Mouse (Mus musculus) forebrain, embryonic 12.5 days (tissue): ENCODE data around the gene Sema4d. TPM values are rescaled to one million over a fixed set of nuclear protein-coding genes. Genes with fewer than 3 reads are reported as not detected.
A peak's percentile ranks its signal among the peaks of the same experiment; 100 is the strongest.
"Not testable (repeated sequence)": the region's sequence is repeated elsewhere in the genome, so short reads cannot be mapped to it uniquely, and the experiment has no call there.

Experiments used
- ATAC-seq: fragments of 200-750 bp; cut with Nextera tagmentation; 2 replicates; pipeline ENCODE4 v1.8.0; 2017; ENCODE audit warnings: moderate TSS enrichment; ENCODE audit not compliant: low FRiP score
- H3K27ac ChIP-seq: fragments of 300-500 bp; sonication (generic); 2 replicates; pipeline ENCODE4 v1.5.1; 2016; ENCODE audit warnings: mild to moderate bottlenecking
- H3K27me3 ChIP-seq: fragments of 300-500 bp; sonication (generic); 2 replicates; pipeline ENCODE4 v1.6.1; 2016; ENCODE audit warnings: mild to moderate bottlenecking
- H3K36me3 ChIP-seq: fragments of 300-500 bp; sonication (generic); replicated peaks from 2 replicates; pipeline ENCODE4 v1.6.1; 2016; ENCODE audit warnings: mild to moderate bottlenecking
- H3K4me1 ChIP-seq: fragments of 300-500 bp; sonication (generic); 2 replicates; pipeline ENCODE4 v1.6.1; 2016
- H3K4me2 ChIP-seq: fragments of 300-500 bp; sonication (generic); 2 replicates; pipeline ENCODE4 v1.6.1; 2016; ENCODE audit warnings: mild to moderate bottlenecking, moderate library complexity
- H3K4me3 ChIP-seq: fragments of 300-500 bp; sonication (generic); replicated peaks from 2 replicates; pipeline ENCODE4 v1.5.1; 2016; ENCODE audit warnings: mild to moderate bottlenecking
- H3K9ac ChIP-seq: fragments of 300-500 bp; sonication (generic); 2 replicates; pipeline ENCODE4 v1.6.1; 2016; ENCODE audit warnings: mild to moderate bottlenecking
- H3K9me3 ChIP-seq: fragments of 300-500 bp; sonication (generic); 2 replicates; pipeline ENCODE4 v1.6.1; 2016
- WGBS: fragments of 180-500 bp; shearing (Covaris S2); methylation state at CpG from one replicate; pipeline ENCODE4 v1.1.7; 2016; 5-methylcytosine and 5-hydroxymethylcytosine counted together
- polyA plus RNA-seq: library from polyadenylated mRNA; unstranded; fragments of >200 nt; fragmentation: Nextera tagmentation; extraction: Ambion mirVana; gene quantifications from 2 replicates; pipeline ENCODE4 v1.2.1, GENCODE M21; 2016

Gene Sema4d
- polyA plus RNA-seq, 1 experiment from 2014 or later: 8.2 TPM

GRCm38 (mm10) chr13:51676641-51677040 lies 116.9 kb downstream of the Sema4d start:
- Histone ChIP-seq H3K27me3 (no peaks in the 10 kb centered on the region), H3K27ac (no peak overlapping the region), H3K4me1 (no peaks in the 10 kb centered on the region), H3K9ac (no peak overlapping the region), H3K36me3 (peaks cover 88% of the 10 kb centered on the region), H3K4me2 (no peak overlapping the region), H3K4me3 (no peak overlapping the region), H3K9me3 (no peaks in the 10 kb centered on the region)
- no peak for ATAC-seq
- WGBS: 89% methylated on average over 4 of the region's 4 CpGs

GRCm38 (mm10) chr13:51668195-51668594 lies 125.4 kb downstream of the Sema4d start:
- not testable (repeated sequence) for ATAC-seq, H3K4me2 ChIP-seq, H3K9me3 ChIP-seq, H3K4me3 ChIP-seq, H3K4me1 ChIP-seq, H3K27me3 ChIP-seq, H3K9ac ChIP-seq, H3K27ac ChIP-seq
- H3K36me3 ChIP-seq: peaks cover 85% of the 10 kb centered on the region
- WGBS: 94% methylated on average over 12 of the region's 12 CpGs

- WGBS: 94% methylated on average over 2 of the region's 2 CpGs
- Histone ChIP-seq H3K36me3 (peaks cover 92% of the 10 kb centered on the region), H3K9ac (no peak overlapping the region), H3K4me2 (no peak overlapping the region), H3K27me3 (no peaks in the 10 kb centered on the region), H3K27ac (no peak overlapping the region), H3K9me3 (no peaks in the 10 kb centered on the region), H3K4me1 (no peaks in the 10 kb centered on the region), H3K4me3 (no peak overlapping the region)
- ATAC-seq: no peak
Observed at GRCm38 (mm10) chr13:51663561-51663960, 130.0 kb downstream of the Sema4d start.

GRCm38 (mm10) chr13:51659573-51659972 lies 134.0 kb downstream of the Sema4d start:
- no peaks in the 10 kb centered on the region for H3K27me3 ChIP-seq
- no peak overlapping the region for H3K4me3 ChIP-seq
- peaks cover 93% of the 10 kb centered on the region for H3K36me3 ChIP-seq
- no peak overlapping the region for H3K9ac ChIP-seq
- H3K4me2 ChIP-seq: no peak overlapping the region
- 97% methylated on average over 7 of the region's 7 CpGs for WGBS
- no peaks in the 10 kb centered on the region for H3K4me1 ChIP-seq
- no peaks in the 10 kb centered on the region for H3K9me3 ChIP-seq
- H3K27ac ChIP-seq: no peak overlapping the region
- no peak for ATAC-seq

- 90% methylated on average over 3 of the region's 3 CpGs for WGBS
- Histone ChIP-seq H3K36me3 (peaks cover 93% of the 10 kb centered on the region), H3K4me3 (no peak overlapping the region)
Observed at GRCm38 (mm10) chr13:51658094-51658493, 135.5 kb downstream of the Sema4d start.

GRCm38 (mm10) chr13:51656516-51657235 lies 136.9 kb downstream of the Sema4d start:
- H3K4me2 ChIP-seq: no peak overlapping the region
- 93% methylated on average over 13 of the region's 13 CpGs for WGBS
- H3K27me3 ChIP-seq: no peaks in the 10 kb centered on the region
- no peaks in the 10 kb centered on the region for H3K9me3 ChIP-seq
- no peak overlapping the region for H3K27ac ChIP-seq
- peaks cover 6% of the 10 kb centered on the region for H3K4me1 ChIP-seq
- peaks cover 87% of the 10 kb centered on the region for H3K36me3 ChIP-seq
- no peak overlapping the region for H3K9ac ChIP-seq
- no peak for ATAC-seq
- no peak overlapping the region for H3K4me3 ChIP-seq

More at GRCm38 (mm10) chr13:51658094-51658493, 135.5 kb downstream of the Sema4d start:
- H3K9ac ChIP-seq: no peak overlapping the region
- H3K4me1 ChIP-seq: no peaks in the 10 kb centered on the region
- no peaks in the 10 kb centered on the region for H3K9me3 ChIP-seq
- H3K4me2 ChIP-seq: no peak overlapping the region
- no peak for ATAC-seq
- H3K27me3 ChIP-seq: no peaks in the 10 kb centered on the region
- no peak overlapping the region for H3K27ac ChIP-seq

- H3K9ac ChIP-seq: no peak overlapping the region
- H3K9me3 ChIP-seq: no peaks in the 10 kb centered on the region
- H3K27ac ChIP-seq: no peak overlapping the region
- no peak for ATAC-seq
- no peak overlapping the region for H3K4me3 ChIP-seq
- H3K27me3 ChIP-seq: no peaks in the 10 kb centered on the region
- H3K36me3 ChIP-seq: peaks cover 62% of the 10 kb centered on the region
- H3K4me1 ChIP-seq: peaks cover 14% of the 10 kb centered on the region
- WGBS: 94% methylated on average over 9 of the region's 9 CpGs
- no peak overlapping the region for H3K4me2 ChIP-seq
Observed at GRCm38 (mm10) chr13:51653961-51654360, 139.6 kb downstream of the Sema4d start.

GRCm38 (mm10) chr13:51653159-51653558 lies 140.4 kb downstream of the Sema4d start:
- Histone ChIP-seq H3K36me3 (peaks cover 54% of the 10 kb centered on the region), H3K27ac (no peak overlapping the region), H3K9me3 (no peaks in the 10 kb centered on the region), H3K4me2 (no peak overlapping the region), H3K4me3 (no peak overlapping the region), H3K27me3 (no peaks in the 10 kb centered on the region), H3K9ac (no peak overlapping the region), H3K4me1 (peaks cover 18% of the 10 kb centered on the region)
- WGBS: 97% methylated on average over 6 of the region's 6 CpGs
- ATAC-seq: no peak

- peak within 1 kb of the TSS; percentile 81 for H3K4me2 ChIP-seq
- H3K4me3 ChIP-seq: peak within 1 kb of the TSS; percentile 67
- WGBS: under 1% methylated on average over 68 of the region's 69 CpGs
- peaks cover 39% of the 10 kb centered on the region for H3K36me3 ChIP-seq
- ATAC-seq: peak; percentile 98
- no peaks in the 10 kb centered on the region for H3K9me3 ChIP-seq
- peaks cover 34% of the 10 kb centered on the region for H3K4me1 ChIP-seq
- H3K27me3 ChIP-seq: no peaks in the 10 kb centered on the region
- H3K9ac ChIP-seq: peak within 1 kb of the TSS; percentile 68
- peak within 1 kb of the TSS; percentile 76 for H3K27ac ChIP-seq
Observed at GRCm38 (mm10) chr13:51651408-51652064, 142.0 kb downstream of the Sema4d start, which contains the start of gene Secisbp2. Gene Secisbp2 (plus strand): TSS chr13:51651697.

- ATAC-seq: no peak
- Histone ChIP-seq H3K4me2 (no peak overlapping the region), H3K9ac (no peak overlapping the region), H3K27ac (no peak overlapping the region), H3K27me3 (no peaks in the 10 kb centered on the region), H3K9me3 (no peaks in the 10 kb centered on the region), H3K4me3 (no peak overlapping the region), H3K36me3 (peaks cover 21% of the 10 kb centered on the region), H3K4me1 (peaks cover 41% of the 10 kb centered on the region)
- WGBS: 56% methylated on average over 1 of the region's 1 CpGs
Observed at GRCm38 (mm10) chr13:51649740-51650139, 143.8 kb downstream of the Sema4d start.

GRCm38 (mm10) chr13:51648237-51648636 lies 145.3 kb downstream of the Sema4d start:
- no peak overlapping the region for H3K9ac ChIP-seq
- peak overlapping the region; percentile 67 for H3K4me2 ChIP-seq
- no peak for ATAC-seq
- H3K36me3 ChIP-seq: peaks cover 8% of the 10 kb centered on the region
- H3K4me3 ChIP-seq: no peak overlapping the region
- no peaks in the 10 kb centered on the region for H3K9me3 ChIP-seq
- H3K4me1 ChIP-seq: peaks cover 41% of the 10 kb centered on the region
- WGBS: 90% methylated on average over 4 of the region's 4 CpGs
- H3K27ac ChIP-seq: no peak overlapping the region
- H3K27me3 ChIP-seq: no peaks in the 10 kb centered on the region

GRCm38 (mm10) chr13:51647770-51648169 lies 145.8 kb downstream of the Sema4d start:
- H3K4me2 ChIP-seq: peak overlapping the region; percentile 67
- H3K9me3 ChIP-seq: no peaks in the 10 kb centered on the region
- H3K9ac ChIP-seq: no peak overlapping the region; the same call in 1 of the 2 replicates
- no peak overlapping the region for H3K27ac ChIP-seq
- 91% methylated on average over 3 of the region's 3 CpGs for WGBS
- peaks cover 3% of the 10 kb centered on the region for H3K36me3 ChIP-seq
- peaks cover 41% of the 10 kb centered on the region for H3K4me1 ChIP-seq
- H3K27me3 ChIP-seq: no peaks in the 10 kb centered on the region
- H3K4me3 ChIP-seq: peak overlapping the region; percentile 8; the same call in 1 of the 2 replicates
- no peak for ATAC-seq
